Mouse (Mus musculus) heart, postnatal 10 days (tissue): ENCODE measurements around the gene E030018B13Rik. TPM values are rescaled to one million over a fixed set of nuclear protein-coding genes. Genes with fewer than 3 reads are reported as not detected.
A peak's percentile ranks its signal among the peaks of the same experiment; 100 is the strongest.

Source experiments
- DNase-seq, 2 experiments: peaks; one replicate each; pipeline ENCODE4 v3.0.0; 2021
- intact Hi-C: fragments of 180-260 bp; cut with DNase I; formaldehyde crosslinking; loops from one replicate; pipeline ENCODE4 v1.15.1; 2025
- total RNA-seq, 2 experiments: library from RNA; stranded (reverse); gene quantifications; 2 replicates each; pipeline ENCODE4 v1.2.3; 2021

E030018B13Rik gene
- total RNA-seq, 2 experiments from 2014 or later = not detected

- intact Hi-C loops = loop anchor here (2.0 kb wide), 2 partner anchors 40 to 42 kb away; no protein-coding TSS in a partner anchor
- DNase-seq = no peak
Measured at GRCm38 (mm10) chr7:63896276-63896967, 20.2 kb upstream of the E030018B13Rik start.

GRCm38 (mm10) chr7:63896968-63897468 is 19.6 kb upstream of the E030018B13Rik start:
- DNase-seq = peak; percentile 92 to 96
- intact Hi-C loops = loop anchor here (2.0 kb wide), 2 partner anchors 40 to 42 kb away; no protein-coding TSS in a partner anchor

GRCm38 (mm10) chr7:63897655-63898054 is 19.0 kb upstream of the E030018B13Rik start:
- no peak for DNase-seq
- intact Hi-C loops = loop anchor here (2.0 kb wide), 2 partner anchors 39 to 43 kb away; no protein-coding TSS in a partner anchor

GRCm38 (mm10) chr7:63898201-63898600 is 18.5 kb upstream of the E030018B13Rik start:
- DNase-seq = no peak
- intact Hi-C loops = no loop called here

GRCm38 (mm10) chr7:63899925-63900324 is 16.7 kb upstream of the E030018B13Rik start:
- no peak for DNase-seq
- intact Hi-C loops = no loop called here

GRCm38 (mm10) chr7:63900411-63900810 is 16.2 kb upstream of the E030018B13Rik start:
- no peak for DNase-seq
- intact Hi-C loops = no loop called here

- intact Hi-C loops = no loop called here
- DNase-seq = no peak
Measured at GRCm38 (mm10) chr7:63901346-63901745, 15.3 kb upstream of the E030018B13Rik start.

- intact Hi-C loops = no loop called here
- DNase-seq = no peak
Measured at GRCm38 (mm10) chr7:63901942-63902341, 14.7 kb upstream of the E030018B13Rik start.

- no peak for DNase-seq
- intact Hi-C loops = no loop called here
Measured at GRCm38 (mm10) chr7:63902604-63903210, 13.9 kb upstream of the E030018B13Rik start.

GRCm38 (mm10) chr7:63903635-63904380 is 12.8 kb upstream of the E030018B13Rik start:
- intact Hi-C loops = no loop called here
- DNase-seq = no peak

- intact Hi-C loops = no loop called here
- DNase-seq = no peak
Measured at GRCm38 (mm10) chr7:63905190-63905589, 11.5 kb upstream of the E030018B13Rik start.

GRCm38 (mm10) chr7:63905642-63906041 is 11.0 kb upstream of the E030018B13Rik start:
- intact Hi-C loops = no loop called here
- DNase-seq = no peak

- no peak for DNase-seq
- intact Hi-C loops = no loop called here
Measured at GRCm38 (mm10) chr7:63907778-63908495, 8.7 kb upstream of the E030018B13Rik start.

- no peak for DNase-seq
- intact Hi-C loops = no loop called here
Measured at GRCm38 (mm10) chr7:63908496-63909285, 8.0 kb upstream of the E030018B13Rik start.

GRCm38 (mm10) chr7:63910225-63910624 is 6.4 kb upstream of the E030018B13Rik start:
- DNase-seq = no peak
- intact Hi-C loops = no loop called here

- intact Hi-C loops = loop anchor here (1.0 kb wide), 1 partner anchor 26 kb away; no protein-coding TSS in a partner anchor
- peak; percentile 65 for DNase-seq
Measured at GRCm38 (mm10) chr7:63910912-63911311, 5.7 kb upstream of the E030018B13Rik start.

GRCm38 (mm10) chr7:63911383-63912233 is 5.0 kb upstream of the E030018B13Rik start:
- intact Hi-C loops = loop anchor here (1.0 kb wide), 2 partner anchors 16 to 26 kb away; no protein-coding TSS in a partner anchor
- DNase-seq = peak; percentile 92 to 94

- peak; percentile 78 for DNase-seq
- intact Hi-C loops = loop anchor here (1.0 kb wide), 1 partner anchor 17 kb away; no protein-coding TSS in a partner anchor
Measured at GRCm38 (mm10) chr7:63912234-63912810, 4.3 kb upstream of the E030018B13Rik start.
